ENCODE assay signal across 21 mouse cellular contexts in the genomic region with DNA sequence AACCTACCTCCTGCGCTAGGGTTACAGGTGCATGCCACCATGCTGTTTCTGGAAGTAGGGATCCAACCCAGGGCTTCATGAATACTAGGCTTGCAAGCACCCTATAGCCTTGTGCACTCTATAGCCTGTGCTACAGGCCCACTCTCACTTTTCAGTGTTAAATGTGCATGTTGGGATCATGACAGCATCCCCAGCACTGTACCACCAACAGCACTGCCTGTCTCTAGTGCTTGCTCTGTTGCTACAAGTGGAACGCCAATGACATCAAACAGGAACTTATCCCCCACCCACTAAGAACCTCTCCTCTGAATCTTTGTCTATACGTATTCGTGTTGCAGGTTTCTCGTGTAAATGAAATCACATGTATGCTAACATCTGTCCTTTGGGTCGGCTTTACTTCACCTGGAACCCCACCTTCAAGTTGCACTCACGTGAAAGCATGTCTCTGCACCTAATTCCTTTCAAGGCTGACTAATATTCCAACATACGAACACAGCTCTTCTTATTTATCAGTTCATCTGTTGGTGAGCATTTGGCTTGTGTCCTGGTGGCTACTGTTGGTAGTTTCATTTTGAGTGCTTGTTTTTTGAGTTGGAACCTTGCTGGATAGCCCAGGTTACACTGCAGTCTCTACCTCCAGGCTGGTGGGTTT.
"Had no signal": no experiment of that assay in that cellular context is flagged by ENCODE, and none has a peak within 500 bp of the region (broad histone marks: within the 10 kb centered on the region; RNA-seq: fewer than 3 reads in every experiment).

No protein-coding gene starts in this region.

- H3K4me2 ChIP-seq: lung, embryonic 15.5 days; midbrain, embryonic 13.5 days; neural tube, embryonic 13.5 days; neural tube, embryonic 15.5 days had no signal

- H3K27ac ChIP-seq: lung, embryonic 15.5 days; macrophage; midbrain, embryonic 10.5 days; midbrain, embryonic 13.5 days; neural tube, embryonic 13.5 days; neural tube, embryonic 15.5 days had no signal

- H3K4me3 ChIP-seq: lung, embryonic 15.5 days; midbrain, embryonic 10.5 days; midbrain, embryonic 13.5 days; myocyte; neural tube, embryonic 13.5 days; neural tube, embryonic 15.5 days had no signal

- ATAC-seq: liver, postnatal 0 days; lung, postnatal 0 days; midbrain, embryonic 13.5 days; midbrain, embryonic 16.5 days had no signal

- H3K9me3 ChIP-seq: lung, embryonic 15.5 days; midbrain, embryonic 10.5 days; midbrain, embryonic 13.5 days; neural tube, embryonic 13.5 days; neural tube, embryonic 15.5 days had no signal

- H3K27me3 ChIP-seq: midbrain, embryonic 13.5 days had no signal

- DNase-seq: liver, postnatal 0 days; lung, adult 2 months; lung, postnatal 14 days; lung, postnatal 36 days; retina, postnatal 1 day; right cerebral cortex, adult 18-20 months; right cerebral cortex, postnatal 25 days; right cerebral cortex, postnatal 4 days; spleen, adult 18-20 months; thymus, adult 18-20 months; thymus, postnatal 14 days; thymus, postnatal 36 days had no signal

- H3K9ac ChIP-seq: liver, postnatal 0 days; lung, embryonic 15.5 days; midbrain, embryonic 13.5 days; neural tube, embryonic 13.5 days; neural tube, embryonic 15.5 days had no signal

- H3K36me3 ChIP-seq: lung, embryonic 15.5 days; midbrain, embryonic 10.5 days; midbrain, embryonic 13.5 days; neural tube, embryonic 13.5 days; neural tube, embryonic 15.5 days had no signal
